Mouse (Mus musculus): ENCODE measurements around the gene Mrps18b.

The Mrps18b gene

GRCm38 (mm10) chr17:35874721-35875120 is 41.5 kb downstream of the Mrps18b start:
- peak; percentile 70 for DNase-seq (ENCODE audit: low read depth)

DNA sequence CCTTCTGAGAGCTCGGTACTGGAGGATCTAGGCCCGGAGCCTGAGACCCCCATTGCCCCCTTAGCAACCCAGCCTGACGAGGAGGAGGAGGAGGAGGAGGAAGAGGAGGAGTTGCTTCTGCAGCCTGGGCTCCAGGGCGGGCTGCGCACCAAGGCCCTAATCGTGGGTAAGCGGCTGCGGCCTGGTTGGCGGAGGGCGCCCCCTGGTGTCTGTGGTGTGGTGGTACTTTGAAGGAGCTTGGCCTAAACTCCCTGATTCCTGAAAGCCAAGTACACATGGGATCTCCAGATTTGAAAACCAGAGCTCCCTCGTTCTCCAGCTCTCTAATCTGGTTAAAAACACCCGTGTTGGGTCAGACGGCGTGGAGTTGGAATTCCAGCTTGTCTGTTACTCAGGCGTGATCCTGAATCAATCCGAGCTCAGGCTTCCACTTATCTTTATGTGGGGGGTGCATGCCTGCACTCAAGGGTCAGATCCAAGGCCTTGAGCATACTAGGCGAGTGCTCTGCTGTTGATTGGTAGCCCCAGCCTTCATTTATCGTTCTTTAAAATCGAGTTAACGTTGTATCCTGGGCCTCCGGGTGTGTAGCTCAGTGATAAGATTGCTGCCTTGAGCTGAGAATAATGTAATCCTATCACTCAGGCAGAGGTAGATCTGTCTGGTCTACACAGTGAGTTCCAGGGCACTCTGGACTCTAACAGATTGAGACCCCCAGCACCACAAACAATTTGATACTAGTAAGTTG is 42.2 kb downstream of the Mrps18b start:
- peak; percentile 95 for DNase-seq (ENCODE audit: low read depth)

DNA sequence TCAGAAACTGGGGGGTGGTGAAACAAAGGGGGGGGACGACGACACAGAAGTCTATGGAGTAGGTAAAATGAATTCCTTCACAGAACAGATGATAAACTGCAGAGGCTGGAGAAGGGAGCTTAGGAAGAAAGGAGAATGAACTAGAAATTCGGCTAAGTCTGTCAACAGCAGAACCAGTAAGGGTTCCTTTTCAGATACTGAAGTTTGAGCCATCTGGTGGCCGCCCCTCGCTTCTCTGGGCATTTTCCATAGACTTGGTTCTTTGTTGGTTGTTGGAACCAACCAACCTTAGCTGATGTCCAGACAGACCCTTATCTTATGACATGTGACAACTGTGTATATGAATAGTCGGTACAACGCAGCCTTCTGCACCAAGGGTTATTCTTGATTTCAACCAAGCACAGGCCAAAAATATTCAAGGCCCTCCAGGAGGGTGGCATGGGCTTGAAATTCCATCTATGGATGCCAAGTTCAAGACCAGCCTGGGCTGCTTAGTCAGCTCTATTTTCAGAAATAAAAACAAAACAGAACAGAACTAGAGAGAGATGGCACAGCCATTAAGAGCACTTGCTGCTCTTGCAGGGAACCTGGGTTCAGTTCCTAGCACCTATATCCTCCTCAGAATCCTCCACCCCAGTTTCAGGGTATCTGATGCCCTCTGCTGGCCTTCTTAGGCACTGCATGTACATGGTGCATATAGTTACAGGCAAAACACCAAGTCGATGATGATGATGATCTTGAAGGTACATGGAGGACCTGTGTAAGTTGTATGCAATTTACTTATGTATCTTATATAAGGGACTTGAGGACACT is 45.1 kb downstream of the Mrps18b start:
- peak; percentile 67 for DNase-seq (ENCODE audit: low read depth)

DNA sequence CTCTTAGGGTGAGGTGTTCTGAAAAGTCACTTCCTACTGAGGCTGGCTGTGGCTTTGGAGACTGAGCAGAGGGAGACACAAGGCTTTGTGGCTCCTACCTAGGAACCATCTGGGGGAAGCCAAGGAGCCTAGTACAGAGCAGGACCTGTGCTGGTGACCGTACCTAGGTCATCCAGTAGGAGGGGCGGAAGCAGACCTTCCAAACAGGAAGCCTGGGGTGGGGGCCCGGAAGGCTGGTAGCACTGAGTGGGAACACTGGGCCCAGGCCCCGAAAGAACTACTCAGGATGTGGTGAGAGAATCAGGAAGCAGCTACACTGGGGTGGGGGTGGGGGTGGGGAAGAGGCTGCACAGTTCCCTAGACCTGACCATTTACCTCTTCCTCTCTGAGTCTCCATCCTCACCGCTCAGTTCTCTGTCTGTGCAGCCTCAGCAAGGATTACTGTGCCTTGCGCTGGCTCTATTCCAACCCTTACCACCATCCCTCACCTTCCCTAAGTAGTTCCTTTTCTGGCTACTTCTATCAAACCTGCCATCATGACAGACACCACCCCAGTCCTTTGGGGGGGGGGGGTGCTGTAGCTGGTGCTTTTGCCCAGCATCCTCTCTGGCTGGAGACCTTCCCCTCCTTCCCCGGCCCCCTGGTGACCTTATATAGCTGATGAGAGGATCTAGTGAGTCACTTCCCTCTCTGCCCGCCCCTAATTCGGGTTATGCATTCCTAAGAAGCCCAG is 45.9 kb downstream of the Mrps18b start:
- peak; percentile 90 for DNase-seq (ENCODE audit: low read depth)

- peak; percentile 85 for DNase-seq (ENCODE audit: low read depth)
Observed at GRCm38 (mm10) chr17:35869346-35870067, 46.7 kb downstream of the Mrps18b start.

- DNase-seq (ENCODE audit: low read depth): no peak
Observed at GRCm38 (mm10) chr17:35868961-35869345, 47.2 kb downstream of the Mrps18b start.

- DNase-seq (ENCODE audit: low read depth): peak; percentile 69
Observed at GRCm38 (mm10) chr17:35868165-35868820, 47.9 kb downstream of the Mrps18b start.

- DNase-seq (ENCODE audit: low read depth): peak; percentile 80
Observed at GRCm38 (mm10) chr17:35866911-35867890, 49.0 kb downstream of the Mrps18b start.

GRCm38 (mm10) chr17:35866281-35866831 is 49.8 kb downstream of the Mrps18b start:
- DNase-seq (ENCODE audit: low read depth): peak; percentile 80

DNA sequence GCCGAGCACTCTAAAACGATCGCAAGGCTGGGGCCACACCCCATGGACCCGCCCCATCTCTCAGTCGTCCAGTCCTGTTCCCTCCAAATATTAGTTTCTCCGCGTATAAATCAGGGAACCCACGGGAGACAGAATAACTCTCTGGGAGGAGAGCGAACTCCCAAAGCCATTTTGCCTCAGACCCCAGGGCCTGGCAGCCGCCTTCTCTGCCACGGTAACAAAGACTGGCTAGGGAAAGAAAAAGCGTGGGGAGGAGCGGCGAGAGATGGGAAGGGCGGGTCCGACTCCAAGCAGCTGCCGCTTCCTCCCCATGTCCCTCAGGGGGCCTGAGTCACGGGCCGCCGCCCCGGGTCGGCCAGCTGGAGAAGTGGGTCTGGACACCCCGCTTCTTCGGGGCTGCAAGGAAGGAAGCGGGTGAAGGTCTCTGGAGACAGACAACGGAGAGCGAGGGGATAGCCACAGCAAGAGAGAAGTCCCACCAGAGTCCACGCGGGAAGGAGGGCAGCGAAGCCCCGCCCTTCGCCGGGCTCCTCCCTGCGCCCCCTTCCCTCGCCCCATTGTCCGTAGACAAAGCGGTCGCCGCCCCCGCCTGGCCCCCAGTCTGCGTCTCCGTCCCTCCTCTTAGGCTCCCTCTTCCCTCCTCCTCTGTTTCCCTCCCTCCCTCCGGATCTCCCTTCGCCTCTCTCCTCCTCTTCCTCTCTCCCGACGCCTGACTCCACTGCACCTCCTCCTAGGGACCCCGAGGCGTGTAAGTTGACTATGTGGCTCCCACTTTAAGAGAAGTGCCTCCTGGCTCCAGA is 50.5 kb downstream of the Mrps18b start, which contains the start of gene Ppp1r18:
Gene Ppp1r18, plus strand, starts transcription at position 113 of the 800 bp plus-strand sequence.
- DNase-seq (ENCODE audit: low read depth): peak; percentile 88

GRCm38 (mm10) chr17:35864832-35865353 is 51.3 kb downstream of the Mrps18b start:
- DNase-seq (ENCODE audit: low read depth): peak; percentile 48

DNA sequence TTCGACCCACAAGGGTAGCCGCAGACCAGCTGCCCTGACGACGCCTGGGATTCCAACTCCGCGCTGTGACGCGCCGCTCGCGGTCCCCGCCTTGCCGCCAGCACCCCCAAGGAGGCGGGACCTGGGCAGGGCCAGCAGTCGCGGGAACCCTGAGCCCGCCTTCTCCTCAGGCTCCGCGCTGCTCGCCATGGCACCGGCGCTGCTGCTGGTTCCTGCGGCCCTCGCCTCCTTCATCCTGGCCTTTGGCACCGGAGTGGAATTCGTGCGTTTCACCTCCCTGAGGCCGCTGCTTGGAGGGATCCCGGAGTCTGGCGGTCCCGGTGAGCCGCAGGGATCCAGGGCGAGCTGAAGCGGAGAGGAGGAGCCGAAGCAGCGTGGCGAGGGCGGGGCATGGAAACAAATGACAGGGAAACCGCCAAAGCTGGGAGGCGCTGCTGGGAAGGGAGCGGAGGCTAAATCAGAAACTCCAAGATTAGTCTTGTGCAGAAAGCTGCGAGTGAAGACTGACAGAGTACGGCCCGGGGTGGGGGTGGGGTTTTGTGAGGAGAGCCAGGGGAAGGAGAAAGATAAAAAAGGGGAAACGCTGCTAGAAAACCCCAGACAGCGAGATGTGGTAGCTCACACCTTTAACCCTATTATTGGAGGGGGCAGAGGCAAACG is 54.9 kb downstream of the Mrps18b start, which contains the start of gene Nrm:
Gene Nrm, plus strand, starts transcription at position 121 of the 660 bp plus-strand sequence.
- DNase-seq (ENCODE audit: low read depth): peak; percentile 95

DNA sequence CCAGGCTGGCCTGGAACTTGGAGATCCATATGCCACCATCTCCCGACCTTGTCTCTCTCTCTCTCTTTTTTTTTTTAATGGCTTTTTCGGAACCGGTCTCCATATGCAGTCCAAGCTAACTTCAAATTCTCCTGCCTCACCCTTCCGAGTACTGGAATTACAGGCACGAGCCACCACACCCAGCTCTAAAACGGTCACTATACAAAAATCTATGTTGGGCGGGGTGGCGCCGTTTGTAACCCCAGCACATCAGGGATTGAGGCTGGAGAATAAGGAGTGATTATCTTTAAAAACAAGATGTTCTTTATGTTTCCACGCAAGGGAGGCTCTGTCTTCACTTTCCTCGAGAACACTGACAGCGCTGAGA is 55.4 kb downstream of the Mrps18b start:
- DNase-seq (ENCODE audit: low read depth): no peak
